In genomic region chr5:19546424-19546823, GRCm38 (mm10) we compare ENCODE assay signal across 19 mouse cellular contexts.
DNase-seq lines count a peak whose midpoint lies in the region; ATAC-seq and TF ChIP-seq lines count a peak whose summit lies in the region.
"Had no signal": no experiment of that assay in that cellular context is flagged by ENCODE, and none has a peak within 500 bp of the region (broad histone marks: within the 10 kb centered on the region; RNA-seq: fewer than 3 reads in every experiment).

No protein-coding gene starts in this region.

- ATAC-seq in hindbrain, embryonic 13.5 days (ENCODE audit: low FRiP score), result no peak
- ATAC-seq: forebrain, embryonic 13.5 days; intestine, embryonic 15.5 days; midbrain, embryonic 15.5 days had no signal

- H3K4me3 ChIP-seq in kidney, adult 2 months (ENCODE audit: insufficient read depth, low read depth, low read length), result no peak overlapping the region
- no peak overlapping the region for H3K4me3 ChIP-seq in hindbrain, embryonic 10.5 days
- no peak overlapping the region for H3K4me3 ChIP-seq in hindbrain, embryonic 13.5 days
- H3K4me3 ChIP-seq: forebrain, embryonic 13.5 days; heart, embryonic 12.5 days; hindbrain, embryonic 15.5 days; intestine, embryonic 15.5 days; limb, embryonic 10.5 days; midbrain, embryonic 15.5 days; myocyte had no signal

- 61% methylated on average over 4 of the region's 4 CpGs for WGBS in kidney, adult 2 months
- 85% methylated on average over 4 of the region's 4 CpGs for WGBS in hindbrain, embryonic 10.5 days
- whole genome bisulfite sequencing in hindbrain, embryonic 13.5 days, result 86% methylated on average over 4 of the region's 4 CpGs

- no peaks in the 10 kb centered on the region for H3K4me1 ChIP-seq in kidney, adult 2 months (ENCODE audit: control insufficient read depth, insufficient read depth, low read length)
- no peaks in the 10 kb centered on the region for H3K4me1 ChIP-seq in hindbrain, embryonic 10.5 days (replicated peaks)
- no peaks in the 10 kb centered on the region for H3K4me1 ChIP-seq in hindbrain, embryonic 13.5 days (replicated peaks)
- H3K4me1 ChIP-seq: heart, embryonic 12.5 days; hindbrain, embryonic 15.5 days; intestine, embryonic 15.5 days; midbrain, embryonic 15.5 days had no signal

- H3K9me3 ChIP-seq in hindbrain, embryonic 10.5 days, result no peaks in the 10 kb centered on the region
- no peaks in the 10 kb centered on the region for H3K9me3 ChIP-seq in hindbrain, embryonic 13.5 days
- H3K9me3 ChIP-seq: forebrain, embryonic 13.5 days; hindbrain, embryonic 15.5 days; intestine, embryonic 15.5 days; limb, embryonic 10.5 days; midbrain, embryonic 15.5 days had no signal

- TF ChIP-seq CTCF in kidney, adult 2 months (conservative IDR thresholded peaks at IDR 0.05; ENCODE audit: insufficient read depth, insufficient read length, low read depth, low read length), result no peak

- peak; percentile 28 for DNase-seq in kidney, adult 2 months
- DNase-seq in kidney, adult 11 months, result no peak
- peak; percentile 51 for DNase-seq in A20 (ENCODE audit: low read depth, low spot score)
- DNase-seq in frontal cortex, postnatal 36 days (ENCODE audit: low spot score in 2 of 2), result peak; percentile 54 to 63
- peak; percentile 36 to 49 for DNase-seq in left cerebral cortex, postnatal 36 days (ENCODE audit: low spot score in 2 of 2)
- no peak for DNase-seq in hindbrain, embryonic 10.5 days (ENCODE audit: low spot score)
- DNase-seq: cerebellum, adult 2 months; heart, adult 11 months; lung, adult 18-20 months; thymus, postnatal 25 days had no signal

- H3K27me3 ChIP-seq in kidney, adult 2 months (replicated peaks; ENCODE audit: control insufficient read depth, insufficient read depth, low read length), result no peaks in the 10 kb centered on the region
- H3K27me3 ChIP-seq in hindbrain, embryonic 10.5 days (ENCODE audit: insufficient read depth, poor library complexity, severe bottlenecking), result no peaks in the 10 kb centered on the region
- no peaks in the 10 kb centered on the region for H3K27me3 ChIP-seq in hindbrain, embryonic 13.5 days
- H3K27me3 ChIP-seq: forebrain, embryonic 13.5 days; heart, embryonic 12.5 days; hindbrain, embryonic 15.5 days; intestine, embryonic 15.5 days; midbrain, embryonic 15.5 days had no signal

- H3K4me2 ChIP-seq in hindbrain, embryonic 13.5 days, result no peak overlapping the region
- H3K4me2 ChIP-seq: forebrain, embryonic 13.5 days; heart, embryonic 12.5 days; hindbrain, embryonic 15.5 days; intestine, embryonic 15.5 days; midbrain, embryonic 15.5 days had no signal

- no peak overlapping the region for H3K27ac ChIP-seq in kidney, adult 2 months (ENCODE audit: insufficient read depth, low read depth, low read length)
- no peak overlapping the region for H3K27ac ChIP-seq in hindbrain, embryonic 10.5 days
- no peak overlapping the region for H3K27ac ChIP-seq in hindbrain, embryonic 13.5 days
- H3K27ac ChIP-seq: forebrain, embryonic 13.5 days; hindbrain, embryonic 15.5 days; intestine, embryonic 15.5 days; kidney, postnatal 0 days; limb, embryonic 10.5 days; midbrain, embryonic 15.5 days had no signal

- H3K36me3 ChIP-seq in kidney, adult 2 months (ENCODE audit: control insufficient read depth, insufficient read depth, low read length), result no peaks in the 10 kb centered on the region
- no peaks in the 10 kb centered on the region for H3K36me3 ChIP-seq in hindbrain, embryonic 10.5 days
- no peaks in the 10 kb centered on the region for H3K36me3 ChIP-seq in hindbrain, embryonic 13.5 days
- H3K36me3 ChIP-seq: heart, embryonic 12.5 days; hindbrain, embryonic 15.5 days; intestine, embryonic 15.5 days; limb, embryonic 10.5 days; midbrain, embryonic 15.5 days had no signal

- intact Hi-C loops in left cerebral cortex, postnatal 36 days (cut with DNase I), result no loop called here

- TF ChIP-seq POLR2A in kidney, adult 2 months (IDR thresholded peaks at IDR 0.05; ENCODE audit: low read depth, low read length), result no peak

- no peak overlapping the region for H3K9ac ChIP-seq in hindbrain, embryonic 13.5 days
- H3K9ac ChIP-seq: forebrain, embryonic 13.5 days; heart, embryonic 12.5 days; hindbrain, embryonic 15.5 days; intestine, embryonic 15.5 days; midbrain, embryonic 15.5 days had no signal

Comparison
In these comparisons a context has a peak if more than half of its experiments do, and no peak if none do; other contexts are left out.
1. DNase-seq: peak in kidney, adult 2 months (single experiment), A20 (single experiment), frontal cortex, postnatal 36 days (2 of 2) and left cerebral cortex, postnatal 36 days (2 of 2); none in kidney, adult 11 months (single experiment) and hindbrain, embryonic 10.5 days (single experiment).